Mouse (Mus musculus): ENCODE results near the gene Vps39. TPM values are rescaled to one million over a fixed set of nuclear protein-coding genes. Genes with fewer than 3 reads are reported as not detected.

Gene Vps39
- 39.1 TPM for polyA plus RNA-seq (2017; shearing (Covaris generic))

DNA sequence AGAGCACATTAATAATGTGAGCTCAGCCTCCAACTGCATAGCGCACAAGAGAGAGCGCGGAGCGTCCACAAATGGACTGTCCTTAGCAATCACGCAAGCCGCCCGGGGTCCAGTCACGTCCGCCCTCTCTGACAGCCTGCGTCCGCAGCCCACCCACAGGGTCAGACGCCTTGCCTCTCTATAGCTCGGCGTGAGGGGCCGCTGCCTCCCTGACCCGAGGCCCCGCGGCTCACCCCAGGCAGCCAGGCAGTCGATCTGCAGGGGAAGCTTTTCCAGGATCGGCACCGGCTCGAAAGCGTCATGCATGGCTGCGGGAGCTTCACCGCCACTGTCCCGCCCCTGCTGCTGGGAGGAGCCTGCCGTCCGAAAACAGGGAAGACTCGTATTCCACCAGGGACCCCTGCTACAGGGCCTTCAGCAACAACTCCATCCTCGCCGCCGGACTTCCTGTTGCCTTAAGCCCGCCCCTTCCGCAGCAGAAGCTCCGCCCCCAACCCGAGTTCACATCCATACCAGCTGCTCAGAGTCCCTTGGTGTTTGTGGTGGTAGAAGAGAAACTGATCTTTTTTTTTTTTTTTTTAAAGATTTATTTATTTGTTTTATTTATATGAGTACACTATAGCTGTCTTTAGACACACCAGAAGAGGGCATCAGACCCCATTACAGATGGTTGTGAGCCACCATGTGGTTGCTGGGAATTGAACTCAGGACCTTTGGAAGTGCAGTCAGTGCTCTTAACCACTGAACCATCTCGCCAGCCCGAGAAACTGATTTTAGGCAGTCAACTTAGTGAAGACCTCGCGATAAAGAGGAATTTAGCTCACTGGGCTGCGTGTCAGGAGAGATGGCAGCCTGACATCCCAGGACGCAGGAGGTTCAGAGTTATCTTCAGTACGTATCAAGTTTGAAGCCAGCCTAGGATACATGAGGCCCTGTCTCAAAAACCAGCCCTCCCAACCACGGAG is at the start of gene Vps39:
TSS of gene Vps39 (minus strand) at position 456 of the 965 bp plus-strand sequence.

GRCm38 (mm10) chr2:120313976-120314375 is 39.0 kb downstream of the Vps39 start, which contains the start of gene Pla2g4f:
Gene Pla2g4f (minus strand): TSS chr2:120314165.

GRCm38 (mm10) chr2:120288995-120289394 is 63.9 kb downstream of the Vps39 start, which contains the start of gene Pla2g4d:
Gene Pla2g4d (minus strand): TSS chr2:120289197.

Other genes starting within 250 kb of the Vps39 start
- 17.0 TPM for gene Ehd4, start 198.5 kb downstream of the Vps39 start, polyA plus RNA-seq (2017; shearing (Covaris generic))
- gene Pla2g4e, start 107.8 kb downstream of the Vps39 start, polyA plus RNA-seq (2017; shearing (Covaris generic)), result not detected
- gene Pla2g4d, start 63.9 kb downstream of the Vps39 start, polyA plus RNA-seq (2017; shearing (Covaris generic)), result not detected
- gene Pla2g4f, start 39.0 kb downstream of the Vps39 start, polyA plus RNA-seq (2017; shearing (Covaris generic)), result 0.16 TPM
- gene Ganc, start 50.8 kb upstream of the Vps39 start, polyA plus RNA-seq (2017; shearing (Covaris generic)), result 15.2 TPM
- gene Tmem87a, start 51.0 kb upstream of the Vps39 start, polyA plus RNA-seq (2017; shearing (Covaris generic)), result 28.7 TPM
- 1.1 TPM for gene Capn3, start 102.9 kb upstream of the Vps39 start, polyA plus RNA-seq (2017; shearing (Covaris generic))
- 52.4 TPM for gene Zfp106, start 210.7 kb upstream of the Vps39 start, polyA plus RNA-seq (2017; shearing (Covaris generic))
- 33.2 TPM for gene Snap23, start 214.5 kb upstream of the Vps39 start, polyA plus RNA-seq (2017; shearing (Covaris generic))